Mouse (Mus musculus) CH12.LX (cell line): ENCODE data around the gene Cd7. TPM values are rescaled to one million over a fixed set of nuclear protein-coding genes. Genes with fewer than 3 reads are reported as not detected.
"Not testable (repeated sequence)": the region's sequence is repeated elsewhere in the genome, so short reads cannot be mapped to it uniquely, and the experiment has no call there.

ENCODE experiments used
- DNase-seq: peaks from one replicate; pipeline ENCODE4 v3.0.0-alpha.2; 2013; ENCODE audit errors: extremely low read depth
- H3K27ac ChIP-seq: 2 replicates; pipeline ENCODE4 v1.5.1; 2012; ENCODE audit warnings: low read depth, mild to moderate bottlenecking, control low read depth, moderate library complexity; ENCODE audit not compliant: insufficient read depth
- H3K27me3 ChIP-seq: replicated peaks from 2 replicates; pipeline ENCODE3; 2012; ENCODE audit warnings: inconsistent platforms
- H3K36me3 ChIP-seq, 2 experiments: replicated peaks in 1 of 2; 2 replicates each; pipeline versions ENCODE3 to v1.6.1; 2012; ENCODE audit warnings: inconsistent platforms in 1 of 2, low read length in 1 of 2, mild to moderate bottlenecking in 1 of 2, mixed read lengths in 1 of 2, moderate library complexity in 1 of 2; ENCODE audit not compliant: control insufficient read depth in 1 of 2, insufficient read depth in 1 of 2
- H3K4me1 ChIP-seq, 2 experiments: 2 replicates each; pipeline ENCODE4 v1.6.1; 2012; ENCODE audit warnings: inconsistent platforms in 1 of 2, moderate library complexity in 1 of 2; ENCODE audit not compliant: insufficient read depth in 2 of 2, control insufficient read depth in 1 of 2
- H3K4me2 ChIP-seq: 2 replicates; pipeline ENCODE4 v1.6.1; 2012; ENCODE audit warnings: low read depth, mild to moderate bottlenecking, control low read depth; ENCODE audit not compliant: poor library complexity, insufficient read depth, severe bottlenecking
- H3K4me3 ChIP-seq, 3 experiments: fragments of 150-350 bp in 1 of 3; sonication (generic) in 1 of 3; replicated peaks in 1 of 3; 2 replicates each; pipeline versions ENCODE3 to v1.5.1; 2011 to 2012; ENCODE audit warnings: low read depth in 2 of 3, low read length in 2 of 3, mild to moderate bottlenecking in 2 of 3, moderate library complexity in 2 of 3, control low read depth in 1 of 3, improper control_type of control experiment in 1 of 3, inconsistent platforms in 1 of 3, mixed read lengths in 1 of 3; ENCODE audit not compliant: poor library complexity in 1 of 3
- H3K79me2 ChIP-seq: replicated peaks from 2 replicates; pipeline ENCODE4 v1.6.1; 2012; ENCODE audit warnings: mild to moderate bottlenecking, moderate library complexity; ENCODE audit not compliant: control insufficient read depth, poor library complexity, insufficient read depth, severe bottlenecking; ENCODE audit errors: extremely low read depth
- H3K9ac ChIP-seq: 2 replicates; pipeline ENCODE4 v1.6.1; 2012; ENCODE audit warnings: low read depth, mild to moderate bottlenecking, control low read depth, moderate library complexity; ENCODE audit not compliant: insufficient read depth
- H3K9me3 ChIP-seq: replicated peaks from 2 replicates; pipeline ENCODE3; 2012; ENCODE audit warnings: low read length, inconsistent platforms, mixed read lengths
- BHLHE40 ChIP-seq: IDR thresholded peaks from 2 replicates; pipeline ENCODE4 v1.6.1; 2011; ENCODE audit warnings: mild to moderate bottlenecking, low read depth, low read length, improper control_type of control experiment
- CHD2 ChIP-seq: IDR thresholded peaks from 2 replicates; pipeline ENCODE4 v1.6.1; 2011; ENCODE audit warnings: low read length, improper control_type of control experiment
- CTCF ChIP-seq, 2 experiments: IDR thresholded peaks in 1 of 2; conservative IDR thresholded peaks in 1 of 2; 2 replicates each; pipeline ENCODE4 v1.5.1; 2011 to 2012; ENCODE audit warnings: low read depth in 2 of 2, low read length in 2 of 2, improper control_type of control experiment in 1 of 2, inconsistent platforms in 1 of 2, mild to moderate bottlenecking in 1 of 2, moderate library complexity in 1 of 2
- ELF1 ChIP-seq: IDR thresholded peaks from 2 replicates; pipeline ENCODE4 v1.6.1; 2014; ENCODE audit warnings: low read depth, mild to moderate bottlenecking, inconsistent platforms, low read length, improper control_type of control experiment
- GABPA ChIP-seq: IDR thresholded peaks from 2 replicates; pipeline ENCODE4 v1.6.1; 2012; ENCODE audit warnings: low read depth, low read length, improper control_type of control experiment, inconsistent platforms; ENCODE audit not compliant: insufficient replicate concordance
- HCFC1 ChIP-seq: IDR thresholded peaks from 2 replicates; pipeline ENCODE4 v1.6.1; 2012; ENCODE audit warnings: low read depth, mild to moderate bottlenecking, inconsistent platforms, low read length, improper control_type of control experiment
- JUND ChIP-seq: conservative IDR thresholded peaks from 2 replicates; pipeline ENCODE4 v1.6.1; 2011; ENCODE audit warnings: low read depth, low read length, improper control_type of control experiment
- KAT2A ChIP-seq: IDR thresholded peaks from 2 replicates; pipeline ENCODE4 v1.6.1; 2012; ENCODE audit warnings: low read length, improper control_type of control experiment, inconsistent platforms; ENCODE audit not compliant: insufficient replicate concordance
- MAX ChIP-seq: IDR thresholded peaks from 2 replicates; pipeline ENCODE4 v1.6.1; 2011; ENCODE audit warnings: low read length, improper control_type of control experiment
- MAZ ChIP-seq: IDR thresholded peaks from 2 replicates; pipeline ENCODE4 v1.6.1; 2012; ENCODE audit warnings: low read depth, mild to moderate bottlenecking, inconsistent platforms, low read length, improper control_type of control experiment, moderate library complexity
- MEF2A ChIP-seq: IDR thresholded peaks from 2 replicates; pipeline ENCODE4 v1.6.1; 2014; ENCODE audit warnings: low read depth, mild to moderate bottlenecking, inconsistent platforms, low read length, improper control_type of control experiment, borderline replicate concordance
- MYC ChIP-seq: IDR thresholded peaks from 2 replicates; pipeline ENCODE4 v1.6.1; 2011; ENCODE audit warnings: low read depth, mild to moderate bottlenecking, improper control_type of control experiment, low read length
- NRF1 ChIP-seq: IDR thresholded peaks from 2 replicates; pipeline ENCODE4 v1.6.1; 2014; ENCODE audit warnings: low read depth, mild to moderate bottlenecking, inconsistent platforms, low read length, improper control_type of control experiment, moderate library complexity
- RCOR1 ChIP-seq: conservative IDR thresholded peaks from 2 replicates; pipeline ENCODE4 v1.6.1; 2012; ENCODE audit warnings: low read depth, mild to moderate bottlenecking, inconsistent platforms, low read length, improper control_type of control experiment
- SIN3A ChIP-seq: IDR thresholded peaks from 2 replicates; pipeline ENCODE4 v1.6.1; 2012; ENCODE audit warnings: low read length, improper control_type of control experiment, inconsistent platforms
- SMC3 ChIP-seq: IDR thresholded peaks from 2 replicates; pipeline ENCODE4 v1.6.1; 2011; ENCODE audit warnings: low read depth, low read length, improper control_type of control experiment
- TBP ChIP-seq: conservative IDR thresholded peaks from 2 replicates; pipeline ENCODE4 v1.6.1; 2011; ENCODE audit warnings: low read depth, low read length, improper control_type of control experiment
- UBTF ChIP-seq: IDR thresholded peaks from 2 replicates; pipeline ENCODE4 v1.6.1; 2012; ENCODE audit warnings: low read depth, mild to moderate bottlenecking, inconsistent platforms, low read length, improper control_type of control experiment, moderate library complexity
- USF1 ChIP-seq: IDR thresholded peaks from 2 replicates; pipeline ENCODE4 v1.6.1; 2014; ENCODE audit warnings: low read depth, mild to moderate bottlenecking, inconsistent platforms, low read length, improper control_type of control experiment
- ZNF384 ChIP-seq: IDR thresholded peaks from 2 replicates; pipeline ENCODE4 v1.6.1; 2012; ENCODE audit warnings: low read depth, low read length, improper control_type of control experiment, inconsistent platforms
- dilution Hi-C: fragments of 300-500 bp; cut with MboI; formaldehyde crosslinking; loops from 2 replicates; pipeline ENCODE4 v1.14.3; 2020; ENCODE audit warnings: low sequenced_read_pairs; ENCODE audit not compliant: extremely low pct_unique_long_range_greater_than_20kb, extremely low pct_ligation_motif_present
- in situ Hi-C: fragments of 300-500 bp; cut with MboI; formaldehyde crosslinking; loops from 3 replicates; pipeline ENCODE4 v1.14.3; 2019; ENCODE audit warnings: low sequenced_read_pairs, low pct_ligation_motif_present, low pct_unique_long_range_greater_than_20kb, mixed read lengths
- polyA plus RNA-seq: library from polyadenylated mRNA; unstranded; fragments of >175 nt; gene quantifications from 2 replicates; pipeline ENCODE4 v1.2.1, GENCODE M21; 2012; ENCODE audit warnings: low read depth; ENCODE audit not compliant: insufficient read length
- total RNA-seq, 2 experiments: library from RNA; depleted of rRNA; stranded (reverse); fragments of 300-350 nt in 1 of 2; fragments of >200 nt in 1 of 2; gene quantifications; 2 replicates each; pipeline ENCODE4 v1.2.3; 2012 to 2014

The Cd7 gene
- total and polyA plus RNA-seq, 3 experiments, result 0.82 to 2.7 (median 1.0) TPM

GRCm38 (mm10) chr11:121075655-121076054, 36.4 kb upstream of the Cd7 start:
- Histone ChIP-seq H3K79me2 (no peaks in the 10 kb centered on the region), H3K4me3 (no peak overlapping the region)
- TF ChIP-seq BHLHE40, result no peak
- no peak for TF ChIP-seq TBP
- no peak for TF ChIP-seq MEF2A
- TF ChIP-seq NRF1, result no peak
- TF ChIP-seq UBTF, result no peak
- no peak for TF ChIP-seq USF1
- TF ChIP-seq CHD2, result no peak
- TF ChIP-seq ZNF384, result no peak
- TF ChIP-seq, all 38 proteins: peak for 0
- peaks cover 5% of the 10 kb centered on the region for H3K27me3 ChIP-seq
- H3K4me1 ChIP-seq, result no peaks in the 10 kb centered on the region
- in situ Hi-C loops (no loop called here), dilution Hi-C loops (no loop called here)
- no peak overlapping the region for H3K4me2 ChIP-seq
- DNase-seq, result no peak
- H3K36me3 ChIP-seq, result no peaks in the 10 kb centered on the region
- H3K9me3 ChIP-seq, result no peaks in the 10 kb centered on the region
- H3K9ac ChIP-seq, result no peak overlapping the region
- no peak overlapping the region for H3K27ac ChIP-seq

- H3K27me3 ChIP-seq, H3K4me3 ChIP-seq, in situ Hi-C loops, H3K9ac ChIP-seq, H3K4me2 ChIP-seq, DNase-seq, H3K4me1 ChIP-seq, H3K27ac ChIP-seq, H3K36me3 ChIP-seq, H3K79me2 ChIP-seq, H3K9me3 ChIP-seq, dilution Hi-C loops: not testable (repeated sequence)
These were observed 30.4 kb upstream of the Cd7 start for GRCm38 (mm10) chr11:121069662-121070061.

DNA sequence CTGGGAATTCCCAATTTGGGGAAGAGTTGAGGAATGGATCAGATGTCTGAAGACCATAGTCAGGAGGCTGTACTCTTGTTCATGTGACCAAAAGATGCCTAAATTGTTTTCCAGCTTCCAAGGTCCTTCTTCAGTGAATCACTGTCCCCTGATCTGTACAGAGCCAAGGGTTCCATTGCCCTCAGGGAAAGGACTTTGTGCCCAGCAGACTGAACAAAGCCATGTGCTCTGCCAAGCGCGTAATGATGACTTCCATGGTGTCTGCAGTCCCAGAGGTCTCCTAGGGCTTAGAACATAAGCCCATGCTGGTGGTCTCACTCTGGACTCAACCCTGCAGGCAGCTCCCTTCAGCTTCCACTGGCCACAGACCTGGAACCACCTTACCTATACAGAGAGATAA, 28.7 kb upstream of the Cd7 start:
- in situ Hi-C loops (no loop called here), dilution Hi-C loops (no loop called here)
- TF ChIP-seq GABPA, result no peak
- TF ChIP-seq UBTF, result no peak
- no peak for TF ChIP-seq CHD2
- no peak for TF ChIP-seq SMC3
- no peak for TF ChIP-seq ELF1
- no peak for TF ChIP-seq JUND
- no peak for TF ChIP-seq MAX
- TF ChIP-seq HCFC1, result no peak
- TF ChIP-seq KAT2A, result no peak
- no peak for TF ChIP-seq MAZ
- TF ChIP-seq MYC, result no peak
- TF ChIP-seq CTCF (conservative IDR thresholded peaks at IDR 0.05 in 1 of 2, IDR thresholded peaks at IDR 0.05 in 1 of 2; ENCODE audit: low read depth in 2 of 2, low read length in 2 of 2), result no peak
- TF ChIP-seq RCOR1, result no peak
- TF ChIP-seq SIN3A, result no peak
- Histone ChIP-seq H3K27me3 (peaks cover 18% of the 10 kb centered on the region), H3K4me1 (peaks cover 0 to 8% of the 10 kb centered on the region in 2 experiments; a peak in 2 of 4 replicates), H3K79me2 (no peaks in the 10 kb centered on the region), H3K4me3 (no peak overlapping the region), H3K27ac (no peak overlapping the region), H3K9ac (no peak overlapping the region), H3K4me2 (no peak overlapping the region), H3K36me3 (no peaks in the 10 kb centered on the region), H3K9me3 (peaks cover 2% of the 10 kb centered on the region)
- no peak for DNase-seq
